Mouse (Mus musculus) MEL (cell line): ENCODE results near the gene Trim2.

Experiments
- CHD2 ChIP-seq: IDR thresholded peaks from 2 replicates; pipeline ENCODE4 v1.6.1; 2011; ENCODE audit warnings: low read length, improper control_type of control experiment
- CTCF ChIP-seq, 3 experiments: IDR thresholded peaks in 2 of 3; conservative IDR thresholded peaks in 1 of 3; 2 replicates each; pipeline ENCODE4 v1.5.1; 2011 to 2012; ENCODE audit warnings: low read length in 3 of 3, low read depth in 2 of 3, mild to moderate bottlenecking in 2 of 3, improper control_type of control experiment in 1 of 3, inconsistent platforms in 1 of 3, mixed read lengths in 1 of 3, moderate library complexity in 1 of 3; ENCODE audit not compliant: control insufficient read depth in 1 of 3, insufficient read depth in 1 of 3, poor library complexity in 1 of 3, severe bottlenecking in 1 of 3
- ELF1 ChIP-seq: IDR thresholded peaks from 2 replicates; pipeline ENCODE4 v1.6.1; 2014; ENCODE audit warnings: low read depth, mild to moderate bottlenecking, inconsistent platforms, low read length, improper control_type of control experiment, moderate library complexity
- KAT2A ChIP-seq: conservative IDR thresholded peaks from 2 replicates; pipeline ENCODE4 v1.6.1; 2012; ENCODE audit warnings: low read depth, low read length, improper control_type of control experiment, inconsistent platforms
- MYB ChIP-seq: IDR thresholded peaks from 2 replicates; pipeline ENCODE4 v1.6.1; 2011; ENCODE audit warnings: mild to moderate bottlenecking, low read depth, low read length, improper control_type of control experiment
- MYC ChIP-seq: IDR thresholded peaks from 2 replicates; pipeline ENCODE4 v1.6.1; 2011; ENCODE audit warnings: low read depth, mild to moderate bottlenecking, low read length, improper control_type of control experiment, moderate library complexity
- POLR2AphosphoS2 ChIP-seq: IDR thresholded peaks from 2 replicates; pipeline ENCODE4 v1.6.1; 2011; ENCODE audit warnings: low read length, improper control_type of control experiment
- POLR2AphosphoS5 ChIP-seq: IDR thresholded peaks from 2 replicates; pipeline ENCODE4 v1.6.1; 2012; ENCODE audit warnings: low read depth, borderline replicate concordance, mild to moderate bottlenecking, inconsistent platforms, low read length, moderate library complexity, mixed read lengths
- RCOR1 ChIP-seq: IDR thresholded peaks from 2 replicates; pipeline ENCODE4 v1.6.1; 2012; ENCODE audit warnings: low read depth, mild to moderate bottlenecking, inconsistent platforms, low read length, improper control_type of control experiment
- SIN3A ChIP-seq: IDR thresholded peaks from 2 replicates; pipeline ENCODE4 v1.6.1; 2012; ENCODE audit warnings: low read length, improper control_type of control experiment, inconsistent platforms

- no peak for TF ChIP-seq POLR2AphosphoS5
- TF ChIP-seq CTCF (IDR thresholded peaks at IDR 0.05 in 2 of 3, conservative IDR thresholded peaks at IDR 0.05 in 1 of 3; ENCODE audit: control insufficient read depth in 1 of 3, insufficient read depth in 1 of 3, low read depth in 2 of 3, low read length in 3 of 3, poor library complexity in 1 of 3, severe bottlenecking in 1 of 3), result no peak
- TF ChIP-seq SIN3A, result no peak
- no peak for TF ChIP-seq MYB
- TF ChIP-seq CHD2, result no peak
- no peak for TF ChIP-seq POLR2AphosphoS2
- no peak for TF ChIP-seq RCOR1
- TF ChIP-seq MYC, result no peak
- TF ChIP-seq KAT2A, result no peak
- no peak for TF ChIP-seq ELF1
These were observed 175.3 kb downstream of the Trim2 start for GRCm38 (mm10) chr3:84131369-84131768.
